Mouse (Mus musculus): ENCODE measurements at regions not wholly inside any gene's neighbourhood (a gene's known extent, or its start where the extent isn't known, plus 50 kb on each side); places are given as distances from the start of the nearest gene placed in this dataset.
"Not testable (repeated sequence)": the region's sequence is repeated elsewhere in the genome, so short reads cannot be mapped to it uniquely, and the experiment has no call there.

- Histone ChIP-seq H3K4me3 (replicated peaks) (no peak overlapping the region), H3K36me3 (no peaks in the 10 kb centered on the region), H3K9me3 (replicated peaks) (no peaks in the 10 kb centered on the region), H3K4me2 (no peak overlapping the region), H3K27ac (no peak overlapping the region), H3K27me3 (no peaks in the 10 kb centered on the region), H3K4me1 (replicated peaks) (no peaks in the 10 kb centered on the region), H3K9ac (no peak overlapping the region)
- ATAC-seq (ENCODE audit: low read depth) = no peak
- no peak for DNase-seq
- WGBS (ENCODE audit: insufficient replicate concordance) = 72% methylated on average over 11 of the region's 11 CpGs
Observed at GRCm38 (mm10) chr14:86062885-86063619, 1078.0 kb downstream of the Diaph3 start.

- Histone ChIP-seq H3K27me3 (no peaks in the 10 kb centered on the region), H3K4me2 (no peak overlapping the region), H3K4me1 (replicated peaks) (no peaks in the 10 kb centered on the region), H3K36me3 (no peaks in the 10 kb centered on the region), H3K4me3 (replicated peaks) (no peak overlapping the region), H3K27ac (no peak overlapping the region), H3K9me3 (replicated peaks) (no peaks in the 10 kb centered on the region), H3K9ac (no peak overlapping the region)
- WGBS (ENCODE audit: insufficient replicate concordance) = 68% methylated on average over 4 of the region's 4 CpGs
- DNase-seq (no peak), ATAC-seq (ENCODE audit: low read depth) (no peak)
Observed at GRCm38 (mm10) chr14:86056991-86057390, 1084.0 kb downstream of the Diaph3 start.

GRCm38 (mm10) chr14:86054668-86055067 is 1086.4 kb downstream of the Diaph3 start:
- WGBS (ENCODE audit: insufficient replicate concordance) = 61% methylated on average over 1 of the region's 1 CpGs
- H3K36me3 ChIP-seq = no peaks in the 10 kb centered on the region
- ATAC-seq (ENCODE audit: low read depth) = no peak
- no peaks in the 10 kb centered on the region for H3K9me3 ChIP-seq (replicated peaks)
- H3K4me1 ChIP-seq (replicated peaks) = no peaks in the 10 kb centered on the region
- H3K9ac ChIP-seq = no peak overlapping the region
- H3K27ac ChIP-seq = no peak overlapping the region
- H3K27me3 ChIP-seq = no peaks in the 10 kb centered on the region
- H3K4me2 ChIP-seq = no peak overlapping the region
- no peak for DNase-seq
- H3K4me3 ChIP-seq (replicated peaks) = no peak overlapping the region

GRCm38 (mm10) chr14:86029401-86029800 is 1111.6 kb downstream of the Diaph3 start:
- DNase-seq = no peak
- no peak for ATAC-seq (ENCODE audit: low read depth)
- Histone ChIP-seq H3K27me3 (no peaks in the 10 kb centered on the region), H3K9me3 (replicated peaks) (no peaks in the 10 kb centered on the region), H3K4me2 (no peak overlapping the region), H3K36me3 (no peaks in the 10 kb centered on the region), H3K4me3 (replicated peaks) (no peak overlapping the region), H3K4me1 (replicated peaks) (no peaks in the 10 kb centered on the region), H3K9ac (no peak overlapping the region), H3K27ac (no peak overlapping the region)

- not testable (repeated sequence) for H3K4me1 ChIP-seq (replicated peaks); H3K4me2 ChIP-seq; H3K9ac ChIP-seq; H3K27ac ChIP-seq; H3K36me3 ChIP-seq; DNase-seq; H3K4me3 ChIP-seq (replicated peaks); ATAC-seq (ENCODE audit: low read depth); H3K9me3 ChIP-seq (replicated peaks); H3K27me3 ChIP-seq
- 51% methylated on average over 2 of the region's 2 CpGs for WGBS (ENCODE audit: insufficient replicate concordance)
Observed at GRCm38 (mm10) chr14:86017611-86018010, 1123.4 kb downstream of the Diaph3 start.
